Comparison of ENCODE assay signal across 21 mouse cellular contexts in the genomic region with DNA sequence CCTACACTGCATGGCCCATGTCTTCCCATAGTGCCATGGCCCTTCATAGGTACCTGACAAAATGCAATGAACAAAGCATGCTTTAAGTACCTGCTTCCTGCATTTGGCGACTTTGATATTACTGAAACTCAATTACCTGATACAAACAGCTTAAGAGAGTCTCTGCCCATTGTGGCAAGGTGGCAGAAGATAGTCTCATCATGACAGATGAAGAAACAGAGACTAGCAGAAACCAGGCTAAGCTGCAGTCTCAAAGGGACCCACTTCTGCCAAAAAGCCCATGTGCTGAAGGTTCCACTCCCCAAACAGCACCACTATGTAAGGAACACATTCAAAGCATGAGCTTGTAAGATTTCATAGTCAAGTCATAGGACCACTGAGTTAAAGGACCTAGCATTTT. TPM values are rescaled to one million over a fixed set of nuclear protein-coding genes. Genes with fewer than 3 reads are reported as not detected.
DNase-seq lines count a peak whose midpoint lies in the region; ATAC-seq and TF ChIP-seq lines count a peak whose summit lies in the region.
"Had no signal": no experiment of that assay in that cellular context is flagged by ENCODE, and none has a peak within 500 bp of the region (broad histone marks: within the 10 kb centered on the region; RNA-seq: fewer than 3 reads in every experiment).

No protein-coding gene starts in this region.

- TF ChIP-seq CTCF in heart, adult 2 months (IDR thresholded peaks at IDR 0.05), result no peak

- ATAC-seq in heart, embryonic 15.5 days (replicated peaks; ENCODE audit: insufficient number of reproducible peaks, insufficient read depth, low FRiP score, low read depth), result no peak
- ATAC-seq in liver, embryonic 12.5 days, result peak; percentile 48
- ATAC-seq: forebrain, embryonic 16.5 days; hindbrain, postnatal 0 days had no signal

- DNase-seq in heart, adult 2 months, result no peak
- DNase-seq in heart, adult 8-10 months (ENCODE audit: low spot score), result no peak
- DNase-seq in heart, postnatal 14 days, result no peak
- no peak for DNase-seq in liver
- no peak for DNase-seq in gastrocnemius, postnatal 14 days
- DNase-seq: adrenal gland, postnatal 10 days; cerebellum, adult 11 months; cerebellum, adult 9-11 months; cerebellum, postnatal 36 days; gastrocnemius, postnatal 25 days; heart, postnatal 4 days; kidney, adult 11 months had no signal

- intact Hi-C loops in heart, adult 2 months (cut with DNase I), result no loop called here
- intact Hi-C loops in heart, postnatal 14 days (cut with DNase I), result no loop called here
- intact Hi-C loops in gastrocnemius, postnatal 14 days (cut with DNase I; ENCODE audit: low total_unique reads), result no loop called here

- WGBS in heart, adult 2 months, result 56% methylated on average over 1 of the region's 1 CpGs
- 76% methylated on average over 1 of the region's 1 CpGs for WGBS in heart, embryonic 15.5 days
- 49% methylated on average over 1 of the region's 1 CpGs for WGBS in liver, embryonic 12.5 days (ENCODE audit: insufficient replicate concordance)

- no peak for TF ChIP-seq EP300 in heart, adult 2 months (IDR thresholded peaks at IDR 0.05; ENCODE audit: insufficient read depth, low read depth, low read length)

- H3K27ac ChIP-seq in heart, adult 2 months, result no peak overlapping the region
- H3K27ac ChIP-seq in heart, embryonic 15.5 days, result peak overlapping the region; percentile 38; the same call in 1 of the 2 replicates
- peak overlapping the region; percentile 70 for H3K27ac ChIP-seq in liver, embryonic 12.5 days
- H3K27ac ChIP-seq: embryonic facial prominence, embryonic 13.5 days; forebrain, embryonic 12.5 days; hindbrain, embryonic 13.5 days; hindbrain, postnatal 0 days had no signal

- peak overlapping the region; percentile 17 for H3K4me2 ChIP-seq in heart, embryonic 15.5 days
- no peak overlapping the region; the same call in 1 of the 2 replicates for H3K4me2 ChIP-seq in liver, embryonic 12.5 days
- H3K4me2 ChIP-seq: embryonic facial prominence, embryonic 13.5 days; forebrain, embryonic 12.5 days; hindbrain, embryonic 13.5 days had no signal

- no peak for TF ChIP-seq POLR2A in heart, adult 2 months (IDR thresholded peaks at IDR 0.05; ENCODE audit: insufficient read depth, low read depth, low read length)

- H3K79me2 ChIP-seq in heart, adult 2 months (replicated peaks; ENCODE audit: control insufficient read depth, insufficient read depth, low read length), result peaks cover 2% of the 10 kb centered on the region

- H3K9me3 ChIP-seq in heart, embryonic 15.5 days (replicated peaks), result no peaks in the 10 kb centered on the region
- no peaks in the 10 kb centered on the region for H3K9me3 ChIP-seq in liver, embryonic 12.5 days (replicated peaks)
- H3K9me3 ChIP-seq: embryonic facial prominence, embryonic 13.5 days; forebrain, embryonic 12.5 days; hindbrain, embryonic 13.5 days had no signal

- peaks cover 3% of the 10 kb centered on the region; the same call in 1 of the 2 replicates for H3K4me1 ChIP-seq in heart, adult 2 months (ENCODE audit: control insufficient read depth, insufficient read depth, low read length)
- H3K4me1 ChIP-seq in heart, embryonic 15.5 days (replicated peaks), result peaks cover 75% of the 10 kb centered on the region
- H3K4me1 ChIP-seq in liver, embryonic 12.5 days, result peaks cover 50% of the 10 kb centered on the region
- H3K4me1 ChIP-seq: embryonic facial prominence, embryonic 13.5 days; forebrain, embryonic 12.5 days had no signal

- no peaks in the 10 kb centered on the region for H3K27me3 ChIP-seq in heart, adult 2 months (ENCODE audit: control insufficient read depth, insufficient read depth, low read length)
- H3K27me3 ChIP-seq in heart, embryonic 15.5 days, result no peaks in the 10 kb centered on the region
- peaks cover 36% of the 10 kb centered on the region for H3K27me3 ChIP-seq in liver, embryonic 12.5 days (replicated peaks)

- H3K36me3 ChIP-seq in heart, adult 2 months (ENCODE audit: control insufficient read depth, insufficient read depth, low read length), result peaks cover 12% of the 10 kb centered on the region
- no peaks in the 10 kb centered on the region for H3K36me3 ChIP-seq in heart, embryonic 15.5 days
- H3K36me3 ChIP-seq in liver, embryonic 12.5 days, result no peaks in the 10 kb centered on the region
- H3K36me3 ChIP-seq: embryonic facial prominence, embryonic 13.5 days; forebrain, embryonic 12.5 days; hindbrain, embryonic 13.5 days had no signal

- peak overlapping the region; percentile 10; the same call in 1 of the 2 replicates for H3K4me3 ChIP-seq in heart, adult 2 months
- no peak overlapping the region for H3K4me3 ChIP-seq in heart, embryonic 15.5 days
- no peak overlapping the region for H3K4me3 ChIP-seq in liver, embryonic 12.5 days
- H3K4me3 ChIP-seq: embryonic facial prominence, embryonic 13.5 days; forebrain, embryonic 12.5 days; hindbrain, embryonic 13.5 days had no signal

- H3K9ac ChIP-seq in heart, adult 2 months (ENCODE audit: low read depth, low read length), result peak overlapping the region; percentile 30; the same call in 1 of the 2 replicates
- H3K9ac ChIP-seq in heart, embryonic 15.5 days, result no peak overlapping the region
- no peak overlapping the region for H3K9ac ChIP-seq in liver, embryonic 12.5 days
- H3K9ac ChIP-seq: embryonic facial prominence, embryonic 13.5 days; forebrain, embryonic 12.5 days; hindbrain, embryonic 13.5 days had no signal

RNA-seq across cellular contexts. Expression of gene Ryr2, which starts 7.8 kb away (rescaled TPM):
- total RNA-seq in heart, adult 2 months (2021), result 1,000 to 10,000 TPM in 1 of 2 experiments, 100 to 1,000 TPM in 1; 877 to 1,020 TPM
- 127 and 264 TPM in 2 replicates for polyA plus RNA-seq in heart, adult 2 months (2012; rRNA removed)
- 1,000 to 10,000 TPM in 3 of 4 experiments, 100 to 1,000 TPM in 1; 935 to 1,209 (median 1,093) TPM for total RNA-seq in heart, adult 8-10 months (2022)
- polyA plus RNA-seq in heart, embryonic 15.5 days (2015; fragmentation: Nextera tagmentation; extraction: Ambion mirVana), result 27.3 and 30.0 TPM in 2 replicates
- 1,000 to 10,000 TPM in 1 of 2 experiments, 100 to 1,000 TPM in 1; 977 to 1,003 TPM for total RNA-seq in heart, postnatal 14 days (2021)
- polyA plus RNA-seq in liver, embryonic 12.5 days (2016; fragmentation: Nextera tagmentation; extraction: Ambion mirVana), result 0.20 and 0.62 TPM in 2 replicates
- under 1 TPM; 0.23 to 0.40 TPM for total RNA-seq in gastrocnemius, postnatal 14 days (2021)
- total RNA-seq: granulocyte monocyte progenitor cell, adult 5-6 weeks had no signal
- polyA plus RNA-seq: C2C12 had no signal

Comparison
In these comparisons a context has a peak if more than half of its experiments do, and no peak if none do; other contexts are left out.
1. RNA of gene Ryr2, which starts 7.8 kb away (total RNA-seq): 935 to 1,209 TPM in heart, adult 8-10 months, 877 to 1,020 TPM in heart, adult 2 months and 977 to 1,003 TPM in heart, postnatal 14 days; 0.23 to 0.40 TPM in gastrocnemius, postnatal 14 days; every median in the first group is over 100 times any median in the second.